Mouse (Mus musculus): ENCODE results near the gene Zswim7.

Gene Zswim7

DNA sequence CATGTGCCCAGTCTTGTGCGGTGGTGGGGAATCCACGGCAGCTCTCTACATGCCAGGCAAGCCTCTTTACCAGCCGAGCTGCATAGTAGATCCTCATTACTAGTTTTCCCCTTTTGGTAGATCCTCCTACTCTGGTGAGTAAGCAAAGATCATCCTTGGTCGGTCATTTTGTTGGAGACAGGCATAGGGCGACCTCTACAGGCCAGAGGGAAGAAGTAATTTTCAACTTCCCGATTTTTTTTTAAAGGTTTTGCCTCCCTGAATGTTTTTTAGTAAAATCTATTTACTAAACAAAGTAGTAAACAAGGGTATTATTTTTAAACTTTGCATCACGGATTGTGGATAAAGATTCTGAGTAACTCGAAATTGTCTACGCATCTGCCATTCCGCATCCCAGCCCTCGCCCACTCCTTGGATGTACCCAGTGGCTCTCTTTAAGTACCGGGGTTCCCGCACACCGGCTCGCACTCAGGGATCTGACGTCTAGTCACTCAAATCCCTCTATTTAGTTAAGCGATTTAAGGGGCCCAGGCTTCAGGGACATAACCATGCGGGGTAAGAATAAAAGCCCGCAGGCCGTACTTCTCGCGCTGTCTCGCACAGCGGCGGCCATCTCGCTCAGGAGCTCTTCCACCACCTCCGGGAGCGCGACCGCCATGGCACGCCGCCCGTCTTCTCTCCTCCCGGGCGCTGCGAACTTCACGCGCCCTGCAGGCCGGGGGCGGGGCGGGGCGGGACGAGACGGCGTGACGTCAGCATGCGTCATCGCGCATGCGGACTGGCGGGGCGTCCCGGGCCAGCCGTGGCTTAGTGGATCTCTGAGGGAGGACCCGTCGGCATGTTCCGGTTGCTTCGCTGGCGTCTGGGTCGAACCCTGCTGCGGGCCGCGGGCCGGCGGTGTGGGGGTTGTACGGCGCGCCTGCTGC, at the start of gene Zswim7, which contains the start of gene Ttc19:
Gene Zswim7 (minus strand): TSS at position 701 of the 926 bp plus-strand sequence.
Gene Ttc19 (plus strand): TSS at position 799 of the 926 bp plus-strand sequence.
- H3K9me3 ChIP-seq (ENCODE audit: low read length): no peaks in the 10 kb centered on the region
- peaks cover 37% of the 10 kb centered on the region for H3K36me3 ChIP-seq (ENCODE audit: insufficient read depth, low read length)
- H3K4me1 ChIP-seq (replicated peaks; ENCODE audit: low read depth, low read length): peaks cover 40% of the 10 kb centered on the region
- H3K27me3 ChIP-seq (ENCODE audit: insufficient read depth, low read length): no peaks in the 10 kb centered on the region
- peak within 1 kb of the TSS; percentile 88 for H3K4me3 ChIP-seq (replicated peaks; ENCODE audit: low read length)
- TF ChIP-seq POU5F1 (IDR thresholded peaks at IDR 0.05; ENCODE audit: borderline replicate concordance, low read length): no peak
- TF ChIP-seq CTCF (conservative IDR thresholded peaks at IDR 0.05; ENCODE audit: low read length): peak; percentile 83
- TF ChIP-seq NANOG (IDR thresholded peaks at IDR 0.05; ENCODE audit: borderline replicate concordance, low read length): no peak

GRCm38 (mm10) chr11:62323659-62324058, 42.5 kb upstream of the Zswim7 start:
- Histone ChIP-seq H3K27me3 (ENCODE audit: insufficient read depth, low read length) (no peaks in the 10 kb centered on the region), H3K4me1 (replicated peaks; ENCODE audit: low read depth, low read length) (peaks cover 4% of the 10 kb centered on the region; the same call in 1 of the 2 replicates), H3K4me3 (replicated peaks; ENCODE audit: low read length) (no peak overlapping the region), H3K9me3 (ENCODE audit: low read length) (no peaks in the 10 kb centered on the region), H3K36me3 (ENCODE audit: insufficient read depth, low read length) (peaks cover 100% of the 10 kb centered on the region)
- TF ChIP-seq CTCF (conservative IDR thresholded peaks at IDR 0.05; ENCODE audit: low read length) (no peak), NANOG (IDR thresholded peaks at IDR 0.05; ENCODE audit: borderline replicate concordance, low read length) (no peak), POU5F1 (IDR thresholded peaks at IDR 0.05; ENCODE audit: borderline replicate concordance, low read length) (no peak)

- Histone ChIP-seq H3K9me3 (ENCODE audit: low read length) (no peaks in the 10 kb centered on the region), H3K36me3 (ENCODE audit: insufficient read depth, low read length) (peaks cover 100% of the 10 kb centered on the region), H3K4me3 (replicated peaks; ENCODE audit: low read length) (no peak overlapping the region), H3K4me1 (replicated peaks; ENCODE audit: low read depth, low read length) (no peaks in the 10 kb centered on the region), H3K27me3 (ENCODE audit: insufficient read depth, low read length) (no peaks in the 10 kb centered on the region)
- TF ChIP-seq CTCF (conservative IDR thresholded peaks at IDR 0.05; ENCODE audit: low read length): no peak
- TF ChIP-seq POU5F1 (IDR thresholded peaks at IDR 0.05; ENCODE audit: borderline replicate concordance, low read length): no peak
- no peak for TF ChIP-seq NANOG (IDR thresholded peaks at IDR 0.05; ENCODE audit: borderline replicate concordance, low read length)
Measured at GRCm38 (mm10) chr11:62320097-62320496, 38.9 kb upstream of the Zswim7 start.

DNA sequence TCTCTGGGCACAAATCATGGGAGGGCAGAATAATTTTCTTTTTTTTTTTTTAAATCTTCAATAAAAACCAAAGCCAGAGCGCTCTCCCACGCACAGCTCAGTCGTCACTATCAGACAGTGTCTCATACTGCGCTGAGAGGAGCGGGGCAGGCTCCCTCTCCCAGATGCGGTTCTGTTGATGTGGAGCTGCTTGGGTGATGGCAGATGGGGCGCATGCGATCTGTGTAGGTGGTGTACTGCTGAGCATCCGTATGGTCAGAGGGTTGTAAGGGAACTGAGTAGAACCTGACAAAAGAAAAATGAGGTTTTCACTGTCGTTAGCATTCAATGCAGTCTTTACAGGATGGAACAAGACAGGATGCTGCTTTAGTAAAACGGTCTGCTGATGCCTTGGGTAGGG, 36.6 kb upstream of the Zswim7 start:
- H3K4me3 ChIP-seq (replicated peaks; ENCODE audit: low read length): no peak overlapping the region
- H3K27me3 ChIP-seq (ENCODE audit: insufficient read depth, low read length): no peaks in the 10 kb centered on the region
- H3K36me3 ChIP-seq (ENCODE audit: insufficient read depth, low read length): peaks cover 100% of the 10 kb centered on the region
- TF ChIP-seq POU5F1 (IDR thresholded peaks at IDR 0.05; ENCODE audit: borderline replicate concordance, low read length) (no peak), CTCF (conservative IDR thresholded peaks at IDR 0.05; ENCODE audit: low read length) (no peak), NANOG (IDR thresholded peaks at IDR 0.05; ENCODE audit: borderline replicate concordance, low read length) (no peak)
- no peaks in the 10 kb centered on the region for H3K9me3 ChIP-seq (ENCODE audit: low read length)
- H3K4me1 ChIP-seq (replicated peaks; ENCODE audit: low read depth, low read length): no peaks in the 10 kb centered on the region

DNA sequence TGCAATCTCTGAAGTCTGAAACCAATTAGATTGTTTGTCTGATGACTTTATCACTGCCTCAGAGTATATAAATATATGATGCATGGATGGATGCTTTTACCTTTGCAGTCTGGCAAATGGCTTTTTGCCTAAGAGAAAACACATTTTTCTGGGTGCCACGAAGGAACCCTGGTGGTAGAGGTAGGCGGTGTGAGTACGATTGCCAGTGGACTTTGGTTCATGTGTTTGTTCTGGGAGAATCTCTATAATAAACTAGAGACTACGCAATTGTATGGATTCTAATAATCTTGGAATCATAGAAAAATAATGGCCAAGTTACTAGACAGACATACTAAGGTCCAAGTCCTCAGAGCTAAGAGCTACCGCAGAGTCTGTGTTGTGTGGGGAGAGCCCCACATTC, 33.8 kb upstream of the Zswim7 start:
- H3K4me1 ChIP-seq (replicated peaks; ENCODE audit: low read depth, low read length): no peaks in the 10 kb centered on the region
- no peaks in the 10 kb centered on the region for H3K27me3 ChIP-seq (ENCODE audit: insufficient read depth, low read length)
- TF ChIP-seq NANOG (IDR thresholded peaks at IDR 0.05; ENCODE audit: borderline replicate concordance, low read length) (no peak), POU5F1 (IDR thresholded peaks at IDR 0.05; ENCODE audit: borderline replicate concordance, low read length) (no peak), CTCF (conservative IDR thresholded peaks at IDR 0.05; ENCODE audit: low read length) (no peak)
- H3K36me3 ChIP-seq (ENCODE audit: insufficient read depth, low read length): peaks cover 92% of the 10 kb centered on the region
- H3K4me3 ChIP-seq (replicated peaks; ENCODE audit: low read length): no peak overlapping the region
- H3K9me3 ChIP-seq (ENCODE audit: low read length): no peaks in the 10 kb centered on the region

DNA sequence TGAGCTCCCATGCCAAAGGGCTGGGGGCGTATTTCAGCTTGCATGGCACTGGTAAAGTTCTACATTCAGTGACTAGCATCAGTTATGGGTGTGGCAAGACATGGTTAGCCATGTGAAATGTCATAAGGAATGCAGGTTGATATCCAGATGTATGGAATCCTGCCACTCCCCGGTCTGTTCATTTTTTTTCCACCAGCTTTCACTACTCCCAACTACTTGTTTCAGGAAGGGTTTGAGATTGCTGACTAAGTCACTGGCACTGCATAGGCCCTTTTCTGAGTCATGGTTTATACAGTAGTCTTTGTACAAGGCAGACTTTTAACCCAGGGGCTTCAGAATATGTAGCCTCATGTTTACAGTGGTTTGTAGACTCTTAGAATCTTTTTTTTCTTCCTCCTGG, 28.1 kb upstream of the Zswim7 start:
- Histone ChIP-seq H3K27me3 (ENCODE audit: insufficient read depth, low read length) (no peaks in the 10 kb centered on the region), H3K4me3 (replicated peaks; ENCODE audit: low read length) (no peak overlapping the region), H3K4me1 (replicated peaks; ENCODE audit: low read depth, low read length) (peaks cover 2% of the 10 kb centered on the region; the same call in 1 of the 2 replicates), H3K36me3 (ENCODE audit: insufficient read depth, low read length) (peaks cover 87% of the 10 kb centered on the region), H3K9me3 (ENCODE audit: low read length) (no peaks in the 10 kb centered on the region)
- no peak for TF ChIP-seq CTCF (conservative IDR thresholded peaks at IDR 0.05; ENCODE audit: low read length)
- TF ChIP-seq NANOG (IDR thresholded peaks at IDR 0.05; ENCODE audit: borderline replicate concordance, low read length): no peak
- no peak for TF ChIP-seq POU5F1 (IDR thresholded peaks at IDR 0.05; ENCODE audit: borderline replicate concordance, low read length)

- peaks cover 2% of the 10 kb centered on the region; the same call in 1 of the 2 replicates for H3K4me1 ChIP-seq (replicated peaks; ENCODE audit: low read depth, low read length)
- TF ChIP-seq POU5F1 (IDR thresholded peaks at IDR 0.05; ENCODE audit: borderline replicate concordance, low read length) (no peak), NANOG (IDR thresholded peaks at IDR 0.05; ENCODE audit: borderline replicate concordance, low read length) (no peak), CTCF (conservative IDR thresholded peaks at IDR 0.05; ENCODE audit: low read length) (no peak)
- H3K36me3 ChIP-seq (ENCODE audit: insufficient read depth, low read length): peaks cover 71% of the 10 kb centered on the region
- H3K27me3 ChIP-seq (ENCODE audit: insufficient read depth, low read length): no peaks in the 10 kb centered on the region
- no peak overlapping the region for H3K4me3 ChIP-seq (replicated peaks; ENCODE audit: low read length)
- no peaks in the 10 kb centered on the region for H3K9me3 ChIP-seq (ENCODE audit: low read length)
Measured at GRCm38 (mm10) chr11:62305866-62306265, 24.7 kb upstream of the Zswim7 start.

DNA sequence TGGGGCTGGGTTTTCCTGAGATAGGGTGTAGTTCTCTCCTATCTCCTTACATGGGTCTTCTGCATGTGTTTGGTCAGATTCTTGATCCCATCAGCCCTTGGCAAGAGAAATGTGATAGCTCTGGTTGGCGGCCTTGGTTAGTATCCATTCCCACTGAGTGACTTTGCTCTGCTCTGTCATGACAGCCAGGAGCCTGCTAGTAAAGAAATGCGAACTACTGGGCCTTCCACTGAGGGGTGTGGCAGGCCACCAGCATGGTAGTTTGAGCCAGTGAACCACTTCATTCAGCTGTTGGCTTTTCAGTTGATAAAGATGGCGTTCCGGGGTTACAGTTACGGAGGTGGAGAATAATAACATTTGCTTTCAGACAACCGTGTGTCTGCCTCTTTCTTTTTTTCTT, 17.7 kb upstream of the Zswim7 start:
- peaks cover 58% of the 10 kb centered on the region for H3K36me3 ChIP-seq (ENCODE audit: insufficient read depth, low read length)
- peaks cover 19% of the 10 kb centered on the region for H3K4me1 ChIP-seq (replicated peaks; ENCODE audit: low read depth, low read length)
- H3K4me3 ChIP-seq (replicated peaks; ENCODE audit: low read length): no peak overlapping the region
- no peaks in the 10 kb centered on the region for H3K9me3 ChIP-seq (ENCODE audit: low read length)
- no peaks in the 10 kb centered on the region for H3K27me3 ChIP-seq (ENCODE audit: insufficient read depth, low read length)
- TF ChIP-seq NANOG (IDR thresholded peaks at IDR 0.05; ENCODE audit: borderline replicate concordance, low read length) (no peak), CTCF (conservative IDR thresholded peaks at IDR 0.05; ENCODE audit: low read length) (no peak), POU5F1 (IDR thresholded peaks at IDR 0.05; ENCODE audit: borderline replicate concordance, low read length) (no peak)
